Mouse (Mus musculus) megakaryocyte-erythroid progenitor cell, adult 5-6 weeks (primary cell): ENCODE measurements around the gene Hsd17b12. TPM values are rescaled to one million over a fixed set of nuclear protein-coding genes. Genes with fewer than 3 reads are reported as not detected.

Source experiments
- ATAC-seq: replicated peaks from 2 replicates; pipeline ENCODE4 v1.8.0; 2016; ENCODE audit warnings: mild to moderate bottlenecking, inconsistent platforms; ENCODE audit not compliant: severe bottlenecking, poor library complexity, low FRiP score, low TSS enrichment
- total RNA-seq, 2 experiments: library from RNA; stranded (forward) in 1 of 2; stranded (reverse) in 1 of 2; fragments of 200-1000, 215-1000 nt in 1 of 2; fragments of >200 nt in 1 of 2; fragmentation: Nextera tagmentation in 1 of 2; gene quantifications; 2 replicates each; pipeline ENCODE4 v1.2.3; 2014 to 2017

The Hsd17b12 gene
- total RNA-seq, 2 experiments from 2014 or later: 46.4 to 91.7 TPM

- no peak for ATAC-seq
These were observed 35.4 kb downstream of the Hsd17b12 start for GRCm38 (mm10) chr2:94122182-94123041.

- no peak for ATAC-seq
These were observed 54.0 kb downstream of the Hsd17b12 start for GRCm38 (mm10) chr2:94103758-94104157.

- ATAC-seq: no peak
These were observed 67.9 kb downstream of the Hsd17b12 start for GRCm38 (mm10) chr2:94089901-94090300.

- no peak for ATAC-seq
These were observed 88.3 kb downstream of the Hsd17b12 start for GRCm38 (mm10) chr2:94069482-94069881.

- ATAC-seq: no peak
These were observed 91.1 kb downstream of the Hsd17b12 start for GRCm38 (mm10) chr2:94066540-94067135.

- ATAC-seq: no peak
These were observed 91.6 kb downstream of the Hsd17b12 start for GRCm38 (mm10) chr2:94066120-94066519.

GRCm38 (mm10) chr2:94062791-94063190 is 95.0 kb downstream of the Hsd17b12 start:
- no peak for ATAC-seq

GRCm38 (mm10) chr2:94059459-94059858 is 98.3 kb downstream of the Hsd17b12 start:
- ATAC-seq: no peak

- peak; percentile 92 for ATAC-seq
These were observed 103.0 kb downstream of the Hsd17b12 start for GRCm38 (mm10) chr2:94054813-94055212.

- no peak for ATAC-seq
These were observed 105.8 kb downstream of the Hsd17b12 start for GRCm38 (mm10) chr2:94051952-94052351.

- no peak for ATAC-seq
These were observed 106.9 kb downstream of the Hsd17b12 start for GRCm38 (mm10) chr2:94050901-94051300.

- ATAC-seq: no peak
These were observed 108.1 kb downstream of the Hsd17b12 start for GRCm38 (mm10) chr2:94049471-94050176.

GRCm38 (mm10) chr2:94048733-94049470 is 108.9 kb downstream of the Hsd17b12 start:
- no peak for ATAC-seq

- ATAC-seq: no peak
These were observed 109.5 kb downstream of the Hsd17b12 start for GRCm38 (mm10) chr2:94048271-94048670.

GRCm38 (mm10) chr2:94045411-94046090 is 112.2 kb downstream of the Hsd17b12 start:
- no peak for ATAC-seq

GRCm38 (mm10) chr2:94044174-94044573 is 113.6 kb downstream of the Hsd17b12 start:
- ATAC-seq: no peak

GRCm38 (mm10) chr2:94043662-94044061 is 114.1 kb downstream of the Hsd17b12 start:
- ATAC-seq: no peak

- no peak for ATAC-seq
These were observed 115.3 kb downstream of the Hsd17b12 start for GRCm38 (mm10) chr2:94042461-94042860.
